Mouse (Mus musculus): ENCODE measurements around the gene Olfr165.
"Not testable (repeated sequence)": the region's sequence is repeated elsewhere in the genome, so short reads cannot be mapped to it uniquely, and the experiment has no call there.

Olfr165 gene

GRCm38 (mm10) chr16:19423034-19423433 is at the start of gene Olfr165:
TSS of gene Olfr165 (minus strand) at chr16:19423134.
- DNase-seq (ENCODE audit: low read depth, low spot score): no peak

- DNase-seq (ENCODE audit: low read depth, low spot score): no peak
Measured at GRCm38 (mm10) chr16:19464365-19464764, 41.4 kb upstream of the Olfr165 start.

- DNase-seq (ENCODE audit: low read depth, low spot score): not testable (repeated sequence)
Measured at GRCm38 (mm10) chr16:19458741-19459140, 35.8 kb upstream of the Olfr165 start.

- DNase-seq (ENCODE audit: low read depth, low spot score): no peak
Measured at GRCm38 (mm10) chr16:19387984-19388383, 35.0 kb downstream of the Olfr165 start.

All from CD4-positive helper T cell, adult 2 months (primary cell).